Mouse (Mus musculus) neural tube, embryonic 15.5 days (tissue): ENCODE results near the gene Serbp1. TPM values are rescaled to one million over a fixed set of nuclear protein-coding genes. Genes with fewer than 3 reads are reported as not detected.
A peak's percentile ranks its signal among the peaks of the same experiment; 100 is the strongest.

ENCODE experiments used
- ATAC-seq: fragments of 200-750 bp; cut with Nextera tagmentation; 2 replicates; pipeline ENCODE4 v1.8.0; 2017; ENCODE audit warnings: mild to moderate bottlenecking, moderate TSS enrichment, moderate library complexity; ENCODE audit not compliant: low FRiP score
- H3K27ac ChIP-seq: fragments of 300-500 bp; sonication (generic); replicated peaks from 2 replicates; pipeline ENCODE4 v1.5.1; 2015; ENCODE audit warnings: mild to moderate bottlenecking, inconsistent platforms
- H3K27me3 ChIP-seq: fragments of 300-500 bp; sonication (generic); replicated peaks from 2 replicates; pipeline ENCODE4 v1.6.1; 2015; ENCODE audit warnings: inconsistent platforms
- H3K36me3 ChIP-seq: fragments of 300-500 bp; sonication (generic); 2 replicates; pipeline ENCODE4 v1.6.1; 2015; ENCODE audit warnings: inconsistent platforms
- H3K4me1 ChIP-seq: fragments of 300-500 bp; sonication (generic); 2 replicates; pipeline ENCODE4 v1.6.1; 2015; ENCODE audit warnings: inconsistent platforms
- H3K4me2 ChIP-seq: fragments of 300-500 bp; sonication (generic); 2 replicates; pipeline ENCODE4 v1.6.1; 2015; ENCODE audit warnings: inconsistent platforms, mild to moderate bottlenecking, moderate library complexity
- H3K4me3 ChIP-seq: fragments of 300-500 bp; sonication (generic); replicated peaks from 2 replicates; pipeline ENCODE4 v1.5.1; 2015; ENCODE audit warnings: mild to moderate bottlenecking, inconsistent platforms
- H3K9ac ChIP-seq: fragments of 300-500 bp; sonication (generic); replicated peaks from 2 replicates; pipeline ENCODE4 v1.6.1; 2015; ENCODE audit warnings: mild to moderate bottlenecking, inconsistent platforms
- H3K9me3 ChIP-seq: fragments of 300-500 bp; sonication (generic); replicated peaks from 2 replicates; pipeline ENCODE4 v1.6.1; 2016; ENCODE audit warnings: inconsistent platforms
- WGBS: fragments of 180-500 bp; shearing (Covaris S2); methylation state at CpG from one replicate; pipeline ENCODE4 v1.1.7; 2015; ENCODE audit warnings: mixed read lengths; 5-methylcytosine and 5-hydroxymethylcytosine counted together
- polyA plus RNA-seq: library from polyadenylated mRNA; unstranded; fragments of >200 nt; fragmentation: Nextera tagmentation; extraction: Ambion mirVana; gene quantifications from 2 replicates; pipeline ENCODE4 v1.2.1, GENCODE M21; 2015

Gene Serbp1
- polyA plus RNA-seq, 1 experiment from 2014 or later = 293 TPM

GRCm38 (mm10) chr6:67308994-67309393 is 71.0 kb downstream of the Serbp1 start:
- Histone ChIP-seq H3K27ac (no peak overlapping the region), H3K27me3 (no peaks in the 10 kb centered on the region), H3K9me3 (no peaks in the 10 kb centered on the region), H3K36me3 (no peaks in the 10 kb centered on the region), H3K4me3 (no peak overlapping the region), H3K9ac (no peak overlapping the region), H3K4me1 (no peaks in the 10 kb centered on the region), H3K4me2 (no peak overlapping the region)
- WGBS = 83% methylated on average over 3 of the region's 3 CpGs
- no peak for ATAC-seq

GRCm38 (mm10) chr6:67309752-67310151 is 71.8 kb downstream of the Serbp1 start:
- 93% methylated on average over 3 of the region's 3 CpGs for WGBS
- ATAC-seq = no peak
- Histone ChIP-seq H3K4me2 (no peak overlapping the region), H3K27me3 (no peaks in the 10 kb centered on the region), H3K4me1 (no peaks in the 10 kb centered on the region), H3K27ac (no peak overlapping the region), H3K4me3 (no peak overlapping the region), H3K36me3 (no peaks in the 10 kb centered on the region), H3K9ac (no peak overlapping the region), H3K9me3 (no peaks in the 10 kb centered on the region)

GRCm38 (mm10) chr6:67314697-67315096 is 76.7 kb downstream of the Serbp1 start:
- Histone ChIP-seq H3K4me2 (no peak overlapping the region), H3K36me3 (no peaks in the 10 kb centered on the region), H3K4me3 (no peak overlapping the region), H3K4me1 (no peaks in the 10 kb centered on the region), H3K27me3 (no peaks in the 10 kb centered on the region), H3K9me3 (no peaks in the 10 kb centered on the region), H3K9ac (no peak overlapping the region), H3K27ac (no peak overlapping the region)
- ATAC-seq = no peak
- 79% methylated on average over 1 of the region's 1 CpGs for WGBS

- H3K27me3 ChIP-seq = no peaks in the 10 kb centered on the region
- H3K9ac ChIP-seq = no peak overlapping the region
- WGBS = 76% methylated on average over 5 of the region's 5 CpGs
- no peak overlapping the region for H3K4me3 ChIP-seq
- H3K4me1 ChIP-seq = no peaks in the 10 kb centered on the region
- H3K36me3 ChIP-seq = no peaks in the 10 kb centered on the region
- no peak overlapping the region for H3K27ac ChIP-seq
- no peak overlapping the region for H3K4me2 ChIP-seq
- H3K9me3 ChIP-seq = no peaks in the 10 kb centered on the region
- no peak for ATAC-seq
Observed at GRCm38 (mm10) chr6:67317068-67317467, 79.1 kb downstream of the Serbp1 start.

GRCm38 (mm10) chr6:67317827-67318338 is 79.9 kb downstream of the Serbp1 start:
- no peak overlapping the region for H3K4me3 ChIP-seq

GRCm38 (mm10) chr6:67318451-67318850 is 80.5 kb downstream of the Serbp1 start:
- H3K4me1 ChIP-seq = no peaks in the 10 kb centered on the region
- H3K9ac ChIP-seq = no peak overlapping the region
- H3K9me3 ChIP-seq = no peaks in the 10 kb centered on the region
- no peaks in the 10 kb centered on the region for H3K36me3 ChIP-seq
- 0 out of 2 replicates have a peak, but pooled peaks have one; percentile 66 for ATAC-seq
- H3K4me2 ChIP-seq = no peak overlapping the region
- H3K4me3 ChIP-seq = no peak overlapping the region
- H3K27ac ChIP-seq = no peak overlapping the region
- no peaks in the 10 kb centered on the region for H3K27me3 ChIP-seq
- WGBS = 36% methylated on average over 10 of the region's 10 CpGs

More at GRCm38 (mm10) chr6:67317827-67318338, 79.9 kb downstream of the Serbp1 start:
- no peak overlapping the region for H3K27ac ChIP-seq
- no peaks in the 10 kb centered on the region for H3K27me3 ChIP-seq
- no peak; the same call in 1 of the 2 replicates for ATAC-seq
- no peaks in the 10 kb centered on the region for H3K36me3 ChIP-seq
- H3K9ac ChIP-seq = no peak overlapping the region
- 85% methylated on average over 8 of the region's 8 CpGs for WGBS
- H3K4me1 ChIP-seq = no peaks in the 10 kb centered on the region
- H3K4me2 ChIP-seq = no peak overlapping the region
- H3K9me3 ChIP-seq = no peaks in the 10 kb centered on the region

GRCm38 (mm10) chr6:67323788-67324187 is 85.8 kb downstream of the Serbp1 start:
- Histone ChIP-seq H3K9ac (no peak overlapping the region), H3K4me3 (no peak overlapping the region)

GRCm38 (mm10) chr6:67337943-67338342 is 100.0 kb downstream of the Serbp1 start:
- H3K4me2 ChIP-seq = no peak overlapping the region
- H3K27me3 ChIP-seq = no peaks in the 10 kb centered on the region
- H3K9me3 ChIP-seq = no peaks in the 10 kb centered on the region
- H3K4me1 ChIP-seq = no peaks in the 10 kb centered on the region
- no peak for ATAC-seq
- H3K4me3 ChIP-seq = no peak overlapping the region
- no peaks in the 10 kb centered on the region for H3K36me3 ChIP-seq
- H3K27ac ChIP-seq = no peak overlapping the region
- H3K9ac ChIP-seq = no peak overlapping the region

More at GRCm38 (mm10) chr6:67323788-67324187, 85.8 kb downstream of the Serbp1 start:
- Histone ChIP-seq H3K4me2 (no peak overlapping the region), H3K27me3 (no peaks in the 10 kb centered on the region), H3K9me3 (no peaks in the 10 kb centered on the region), H3K4me1 (no peaks in the 10 kb centered on the region), H3K27ac (no peak overlapping the region), H3K36me3 (no peaks in the 10 kb centered on the region)
- ATAC-seq = no peak
- 88% methylated on average over 3 of the region's 3 CpGs for WGBS

GRCm38 (mm10) chr6:67339494-67339893 is 101.5 kb downstream of the Serbp1 start:
- Histone ChIP-seq H3K9me3 (no peaks in the 10 kb centered on the region), H3K4me2 (no peak overlapping the region)

More at GRCm38 (mm10) chr6:67339494-67339893, 101.5 kb downstream of the Serbp1 start:
- Histone ChIP-seq H3K4me3 (no peak overlapping the region), H3K27me3 (no peaks in the 10 kb centered on the region), H3K27ac (no peak overlapping the region), H3K36me3 (no peaks in the 10 kb centered on the region), H3K4me1 (no peaks in the 10 kb centered on the region), H3K9ac (no peak overlapping the region)
- ATAC-seq = no peak

Other genes starting within 250 kb of the Serbp1 start
- gene Gadd45a, start 200.7 kb upstream of the Serbp1 start, polyA plus RNA-seq = 15.8 and 23.4 TPM in 2 replicates
- 0.10 and 1.6 TPM in 2 replicates for gene Il12rb2, start 138.0 kb downstream of the Serbp1 start, polyA plus RNA-seq